Mouse (Mus musculus) hematopoietic stem cell, adult 5-6 weeks (primary cell): ENCODE measurements around the gene Lpp. TPM values are rescaled to one million over a fixed set of nuclear protein-coding genes. Genes with fewer than 3 reads are reported as not detected.

ENCODE experiments used
- ATAC-seq, 2 experiments: fragments of 125-278 bp in 1 of 2; replicated peaks in 1 of 2; 2 replicates each; pipeline ENCODE4 v1.8.0; 2016 to 2017; ENCODE audit warnings: inconsistent platforms in 2 of 2, mild to moderate bottlenecking in 2 of 2, moderate number of reproducible peaks in 2 of 2, low read depth in 1 of 2, moderate TSS enrichment in 1 of 2; ENCODE audit not compliant: low FRiP score in 2 of 2, poor library complexity in 2 of 2, severe bottlenecking in 2 of 2, insufficient read depth in 1 of 2, low TSS enrichment in 1 of 2
- total RNA-seq: library from RNA; stranded (forward); fragments of 172-1452, 232-1000 nt; gene quantifications from 2 replicates; pipeline ENCODE4 v1.2.3, GENCODE M21; 2017

Gene Lpp
- total RNA-seq, 1 experiment from 2014 or later, result 10.6 TPM

- no peak for ATAC-seq
Observed at GRCm38 (mm10) chr16:24644760-24645406, 251.6 kb downstream of the Lpp start.

- ATAC-seq, result no peak
Observed at GRCm38 (mm10) chr16:24645906-24646603, 252.7 kb downstream of the Lpp start.

DNA sequence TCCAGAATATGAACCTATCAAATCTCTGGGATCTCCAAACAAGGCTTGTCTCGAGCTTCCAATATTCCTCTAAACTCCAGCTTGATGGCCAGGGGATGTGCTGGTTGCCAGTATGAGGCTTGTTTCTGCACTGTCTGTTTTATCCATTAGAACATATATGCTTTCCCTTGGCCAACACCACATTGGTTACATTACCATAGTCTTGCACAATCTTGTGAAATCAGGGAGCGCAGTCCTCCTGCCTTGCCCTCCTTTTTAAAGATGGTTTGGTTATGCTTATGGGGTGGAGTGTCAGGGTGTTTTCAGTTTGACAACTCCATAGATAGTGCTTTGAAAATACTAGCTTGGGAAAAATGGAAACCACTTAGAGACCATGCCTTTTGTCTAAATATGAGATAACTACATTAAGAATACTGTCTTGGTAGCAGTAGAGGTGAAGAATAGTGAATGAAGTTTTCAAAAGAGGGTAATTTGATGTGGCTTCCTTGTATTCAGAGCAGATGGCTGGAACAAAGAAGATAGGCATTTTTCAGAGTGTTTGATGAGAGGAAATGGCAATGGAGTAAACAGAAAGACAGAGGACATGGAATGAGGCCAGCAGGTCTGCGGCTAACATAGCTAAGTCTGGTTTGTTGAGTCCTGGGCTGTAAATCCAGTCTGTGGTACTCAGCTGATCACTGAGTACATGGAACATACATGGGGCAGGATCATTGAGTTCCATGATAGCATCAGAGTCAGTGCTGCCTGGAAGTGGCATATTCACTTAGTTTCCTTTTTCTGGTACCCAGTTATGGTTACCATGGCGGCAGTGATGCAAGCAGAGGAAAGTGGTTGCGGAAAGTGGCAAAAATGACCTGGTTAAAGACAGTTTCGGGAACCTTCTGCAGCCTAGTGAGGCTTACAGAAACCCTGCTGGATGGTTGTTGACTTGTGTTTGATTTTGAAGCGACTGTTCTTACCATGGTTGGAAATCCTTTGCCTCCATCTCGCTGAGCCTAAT, 258.6 kb downstream of the Lpp start:
- ATAC-seq, result no peak

- no peak for ATAC-seq
Observed at GRCm38 (mm10) chr16:24653041-24653440, 259.7 kb downstream of the Lpp start.

DNA sequence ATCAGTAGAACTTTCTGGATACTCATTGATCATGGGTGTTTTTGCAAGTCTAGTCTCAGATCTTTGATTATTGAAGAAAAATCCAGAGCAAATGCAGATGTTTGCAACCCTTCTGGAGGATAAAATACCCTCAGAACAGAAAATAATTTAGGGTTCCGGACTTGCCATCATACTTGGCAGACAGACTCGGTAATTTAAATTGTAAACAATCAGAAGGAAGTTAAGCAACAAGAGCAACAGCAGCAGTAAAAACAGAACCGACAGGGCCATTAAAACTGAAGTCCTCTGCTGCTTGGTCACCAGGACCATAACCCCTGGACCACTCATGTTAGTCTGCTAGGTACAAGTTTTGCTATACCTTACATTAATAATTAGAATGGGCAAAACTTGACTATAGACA, 261.8 kb downstream of the Lpp start:
- ATAC-seq, result no peak

DNA sequence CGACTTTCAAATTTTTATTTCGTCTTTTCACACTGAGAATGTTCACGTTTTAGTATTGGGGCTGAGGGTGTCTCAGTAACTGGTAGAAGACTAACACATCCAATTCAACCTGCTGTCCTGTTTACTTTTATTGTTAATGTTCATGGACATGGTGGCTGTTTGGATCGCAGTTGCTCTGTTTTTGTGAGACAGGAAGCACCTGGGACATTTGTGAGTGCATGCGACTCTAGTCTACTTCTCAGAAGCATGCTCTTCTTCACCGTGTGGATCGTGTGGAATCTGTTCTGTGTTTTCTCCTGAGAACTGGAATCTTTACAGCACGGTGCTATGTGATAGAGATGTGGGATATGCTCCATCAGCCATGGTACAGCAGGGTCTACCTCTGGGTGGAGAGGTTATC, 262.7 kb downstream of the Lpp start:
- ATAC-seq, result no peak

GRCm38 (mm10) chr16:24656752-24657151, 263.4 kb downstream of the Lpp start:
- ATAC-seq, result no peak

DNA sequence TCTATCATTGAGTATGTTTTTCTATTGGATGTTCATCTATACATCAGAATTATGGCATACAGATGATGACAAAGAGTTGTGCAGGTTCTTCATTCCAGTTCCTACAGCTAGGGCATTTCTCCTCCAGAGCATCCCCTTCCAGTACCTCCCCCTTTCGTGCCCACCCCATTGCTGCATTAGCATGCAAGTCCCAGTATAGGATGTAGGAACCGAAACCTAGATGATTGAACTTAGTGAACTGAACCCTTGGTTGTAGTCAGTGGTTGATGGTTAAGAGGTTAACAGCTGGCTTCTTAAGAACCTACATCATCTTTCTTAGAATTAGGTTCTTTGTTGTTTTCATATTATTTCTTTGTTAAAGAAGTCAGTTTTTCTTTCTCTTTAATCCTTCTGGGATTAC, 265.7 kb downstream of the Lpp start:
- ATAC-seq, result no peak

- ATAC-seq, result no peak
Observed at GRCm38 (mm10) chr16:24664131-24664530, 270.8 kb downstream of the Lpp start.

DNA sequence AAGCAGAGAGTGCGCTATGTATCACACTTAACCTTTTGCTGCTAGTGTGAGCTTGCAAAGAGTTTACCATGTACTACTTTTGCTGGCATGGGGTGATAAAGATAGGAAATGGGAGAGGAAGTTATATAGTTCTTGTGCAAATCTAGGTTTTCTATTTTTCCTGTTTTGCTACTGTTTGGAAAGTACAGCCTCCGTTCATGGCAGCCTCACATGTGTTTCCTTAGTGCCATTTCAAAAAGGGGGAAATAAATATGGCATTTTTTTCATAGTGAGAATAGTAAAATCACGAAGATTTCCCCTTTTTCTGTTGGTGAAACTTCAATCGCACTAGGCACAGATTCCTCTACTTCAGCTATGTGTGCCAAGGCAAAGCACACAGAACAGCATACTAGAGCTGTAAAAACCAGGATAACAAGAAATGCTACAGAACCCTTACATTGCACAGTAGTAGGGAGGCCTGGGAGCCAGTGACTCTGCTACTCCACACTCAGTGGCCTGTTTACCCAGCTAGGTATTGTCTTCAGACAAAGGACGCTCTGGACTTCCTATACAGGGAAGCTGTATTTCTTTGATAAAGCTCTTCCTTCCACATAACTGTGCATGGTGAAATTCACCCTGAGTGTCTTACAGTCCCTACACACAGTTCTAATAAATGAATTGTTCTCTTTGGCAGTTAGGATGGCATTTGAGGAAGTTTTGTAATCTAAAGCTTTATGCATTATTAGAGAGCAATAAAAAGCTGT, 276.6 kb downstream of the Lpp start:
- peak in 1 of 2 experiments; percentile 32; a peak in 2 of 4 replicates for ATAC-seq

DNA sequence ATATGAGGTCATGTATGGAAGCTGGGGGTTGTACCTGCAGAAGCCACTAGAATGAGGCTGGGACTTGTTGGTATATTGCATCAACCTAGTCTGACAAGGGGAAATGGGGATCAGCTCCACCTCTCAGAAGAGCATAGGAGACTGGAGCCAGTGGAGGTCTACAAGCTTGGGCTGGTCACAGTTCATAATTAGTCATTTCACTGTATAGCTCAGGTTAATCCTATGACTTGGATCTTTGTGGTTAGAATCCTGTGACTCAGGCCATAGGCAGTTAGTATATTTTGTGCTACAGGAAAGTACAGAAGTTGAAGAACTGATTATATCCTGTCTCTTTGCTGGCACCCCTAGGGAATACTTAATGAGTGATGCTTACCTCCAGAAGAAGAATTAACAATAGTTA, 285.6 kb downstream of the Lpp start:
- ATAC-seq, result no peak

DNA sequence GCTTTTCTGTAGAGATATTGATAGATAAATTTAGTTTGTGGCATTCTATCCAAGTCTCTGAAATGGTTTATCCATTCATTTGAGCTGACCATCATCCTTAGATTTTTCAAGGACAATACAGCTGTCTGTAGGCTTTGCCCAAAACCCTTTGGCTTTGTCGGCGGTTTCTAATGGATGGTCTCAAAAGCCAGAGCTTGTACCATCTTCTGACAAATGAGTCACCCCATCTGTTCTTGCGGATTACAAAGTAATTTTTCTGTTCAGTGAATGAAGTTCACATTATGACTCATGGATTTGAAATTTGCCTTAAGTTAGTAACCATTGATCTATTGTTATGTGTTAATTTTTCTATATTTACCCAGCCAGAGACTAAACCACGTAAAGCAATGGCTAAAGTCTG, 301.8 kb downstream of the Lpp start:
- ATAC-seq, result no peak

- no peak for ATAC-seq
Observed at GRCm38 (mm10) chr16:24704215-24704614, 310.9 kb downstream of the Lpp start.

DNA sequence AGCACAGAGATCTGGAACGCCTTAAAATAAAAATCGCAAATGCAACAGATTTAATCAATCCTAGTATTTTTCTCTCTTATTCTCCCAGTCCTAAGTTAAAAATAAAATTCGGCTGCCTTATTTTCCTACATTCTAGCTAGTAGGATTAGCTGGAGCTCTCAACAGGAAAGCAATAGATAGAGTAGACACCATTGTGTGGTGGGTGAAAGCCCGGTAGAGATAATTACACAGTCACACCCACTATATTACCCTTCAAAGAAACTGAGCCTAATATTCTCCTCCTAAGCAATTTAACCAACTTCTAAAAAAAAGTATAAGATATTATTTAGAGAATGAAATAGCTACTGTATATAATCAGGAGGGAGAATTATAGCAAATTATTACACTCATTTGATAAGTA, 330.3 kb downstream of the Lpp start:
- no peak for ATAC-seq

- no peak for ATAC-seq
Observed at GRCm38 (mm10) chr16:24732751-24733150, 339.4 kb downstream of the Lpp start.

GRCm38 (mm10) chr16:24733321-24733720, 340.0 kb downstream of the Lpp start:
- ATAC-seq, result no peak

DNA sequence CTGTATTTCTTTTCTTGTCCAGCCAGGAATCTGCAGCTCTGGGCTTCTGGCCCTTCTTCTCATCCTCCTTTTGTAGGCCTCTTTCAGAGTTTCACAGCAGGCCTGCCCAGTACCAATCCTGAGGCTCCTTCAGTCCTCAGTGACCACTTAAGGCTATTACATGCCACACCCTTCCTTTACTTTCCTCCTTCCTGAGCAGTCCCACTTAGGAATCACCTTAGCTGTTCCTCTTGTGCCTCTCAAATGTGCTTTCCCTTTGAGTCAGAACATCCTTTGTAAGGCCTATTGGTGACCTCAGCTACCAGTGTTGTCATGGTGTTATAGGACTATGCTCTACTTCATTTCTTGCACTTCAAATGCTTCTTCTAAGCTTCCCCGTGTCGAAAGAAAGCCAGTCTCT, 342.4 kb downstream of the Lpp start:
- ATAC-seq, result no peak
